Mouse (Mus musculus) liver, postnatal 0 days (tissue): Measurements from ENCODE around the gene Gprc5b.
A peak's percentile ranks its signal among the peaks of the same experiment; 100 is the strongest.

ENCODE experiments used
- CTCF ChIP-seq: sonication (generic); IDR thresholded peaks from 2 replicates; pipeline ENCODE4 v1.5.1; 2016; ENCODE audit warnings: antibody characterized with exemption, low read depth
- EP300 ChIP-seq: IDR thresholded peaks from 2 replicates; pipeline ENCODE4 v1.6.1; 2016; ENCODE audit warnings: antibody characterized with exemption, low read depth, mild to moderate bottlenecking

DNA sequence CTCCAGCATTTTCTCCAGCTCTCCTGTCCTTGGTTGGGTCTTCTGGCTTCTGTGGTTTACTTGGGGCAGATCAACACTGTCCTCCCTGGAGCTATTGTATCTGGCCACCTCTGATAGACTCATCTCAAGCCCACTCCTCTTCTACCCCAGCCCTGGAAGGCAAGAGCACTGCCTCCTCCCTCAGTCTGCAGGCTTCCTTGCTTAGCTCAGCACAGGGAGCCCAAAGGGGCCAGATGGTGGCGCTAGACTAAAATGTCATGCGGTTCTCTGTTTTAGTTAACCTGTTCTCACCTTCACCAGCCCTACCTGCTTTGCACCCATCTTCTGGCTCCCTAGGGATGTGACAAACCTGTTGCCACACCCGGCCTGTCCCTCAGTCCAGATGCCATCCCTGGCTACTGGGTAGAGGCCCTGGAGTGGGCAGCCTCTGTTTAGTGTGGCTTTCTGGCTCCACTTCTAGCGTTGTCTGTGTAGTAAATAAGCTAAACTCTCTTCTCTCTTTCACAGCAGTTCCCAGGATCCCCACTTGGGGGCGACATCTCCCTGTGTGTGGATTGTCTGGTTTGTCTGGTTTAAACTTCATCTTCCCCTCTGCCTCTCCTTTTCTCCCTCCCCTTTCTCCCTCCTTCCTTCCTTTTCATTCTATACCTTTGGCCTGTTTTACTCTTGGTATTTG lies 16.0 kb upstream of the Gprc5b start:
- TF ChIP-seq CTCF = peak; percentile 76
- no peak for TF ChIP-seq EP300
